Mouse (Mus musculus): ENCODE measurements around the gene Mapkapk3. TPM values are rescaled to one million over a fixed set of nuclear protein-coding genes. Genes with fewer than 3 reads are reported as not detected.

Gene Mapkapk3
- total RNA-seq, 2 experiments from 2014 or later, result 29.4 to 30.3 TPM

GRCm38 (mm10) chr9:107294249-107294648 lies 4.6 kb upstream of the Mapkapk3 start:
- peak; percentile 83 to 96 for DNase-seq

GRCm38 (mm10) chr9:107290897-107291296 lies 1.2 kb upstream of the Mapkapk3 start:
- peak; percentile 87 to 93 for DNase-seq

- no peak for DNase-seq
Observed at GRCm38 (mm10) chr9:107288711-107289110, 966 bp downstream of the Mapkapk3 start.

- DNase-seq, result no peak
Observed at GRCm38 (mm10) chr9:107288105-107288650, 1.5 kb downstream of the Mapkapk3 start.

GRCm38 (mm10) chr9:107287294-107287693 lies 2.4 kb downstream of the Mapkapk3 start:
- DNase-seq, result no peak

GRCm38 (mm10) chr9:107285009-107285408 lies 4.7 kb downstream of the Mapkapk3 start:
- DNase-seq, result no peak

GRCm38 (mm10) chr9:107282951-107283350 lies 6.7 kb downstream of the Mapkapk3 start:
- DNase-seq, result no peak

- no peak for DNase-seq
Observed at GRCm38 (mm10) chr9:107281241-107281987, 8.3 kb downstream of the Mapkapk3 start.

GRCm38 (mm10) chr9:107280322-107281027 lies 9.2 kb downstream of the Mapkapk3 start:
- DNase-seq, result no peak

GRCm38 (mm10) chr9:107279378-107280321 lies 10.0 kb downstream of the Mapkapk3 start:
- DNase-seq, result peak in 1 of 2 experiments; percentile 51

GRCm38 (mm10) chr9:107278527-107279377 lies 10.9 kb downstream of the Mapkapk3 start:
- DNase-seq, result peak; percentile 54 to 70

- DNase-seq, result no peak
Observed at GRCm38 (mm10) chr9:107278126-107278525, 11.6 kb downstream of the Mapkapk3 start.

- DNase-seq, result no peak
Observed at GRCm38 (mm10) chr9:107277603-107278002, 12.1 kb downstream of the Mapkapk3 start.

- DNase-seq, result no peak
Observed at GRCm38 (mm10) chr9:107275710-107276109, 14.0 kb downstream of the Mapkapk3 start.

GRCm38 (mm10) chr9:107274751-107275150 lies 14.9 kb downstream of the Mapkapk3 start:
- no peak for DNase-seq

- DNase-seq, result no peak
Observed at GRCm38 (mm10) chr9:107273184-107273583, 16.5 kb downstream of the Mapkapk3 start.

- DNase-seq, result peak in 1 of 2 experiments; percentile 37
Observed at GRCm38 (mm10) chr9:107272284-107272683, 17.4 kb downstream of the Mapkapk3 start.

GRCm38 (mm10) chr9:107271177-107271938 lies 18.3 kb downstream of the Mapkapk3 start:
- no peak for DNase-seq

- no peak for DNase-seq
Observed at GRCm38 (mm10) chr9:107269772-107270171, 19.9 kb downstream of the Mapkapk3 start.

- no peak for DNase-seq
Observed at GRCm38 (mm10) chr9:107267721-107268402, 21.8 kb downstream of the Mapkapk3 start.

Data from heart, adult 18-20 months (tissue).